Mouse (Mus musculus) heart, postnatal 0 days (tissue): ENCODE measurements at regions not wholly inside any gene's neighbourhood (a gene's known extent, or its start where the extent isn't known, plus 50 kb on each side); places are given as distances from the start of the nearest gene placed in this dataset.
"Not testable (repeated sequence)": the region's sequence is repeated elsewhere in the genome, so short reads cannot be mapped to it uniquely, and the experiment has no call there.

Source experiments
- ATAC-seq: fragments of 200-750 bp; cut with Nextera tagmentation; 2 replicates; pipeline ENCODE4 v1.8.0; 2017; ENCODE audit warnings: low read depth, moderate number of reproducible peaks, moderate library complexity; ENCODE audit not compliant: insufficient read depth
- DNase-seq: peaks from one replicate; pipeline ENCODE4 v3.0.0-alpha.2; 2016; ENCODE audit warnings: low spot score
- H3K27ac ChIP-seq: fragments of 300-500 bp; sonication (generic); 2 replicates; pipeline ENCODE4 v1.5.1; 2014; ENCODE audit warnings: low read depth, mild to moderate bottlenecking
- H3K27me3 ChIP-seq: fragments of 300-500 bp; sonication (generic); 2 replicates; pipeline ENCODE4 v1.6.1; 2014; ENCODE audit warnings: low read length, mixed read lengths; ENCODE audit not compliant: control insufficient read depth, insufficient read depth
- H3K36me3 ChIP-seq: fragments of 300-500 bp; sonication (generic); replicated peaks from 2 replicates; pipeline ENCODE4 v1.6.1; 2014; ENCODE audit warnings: low read length, mixed read lengths; ENCODE audit not compliant: control insufficient read depth, insufficient read depth
- H3K4me1 ChIP-seq: fragments of 300-500 bp; sonication (generic); 2 replicates; pipeline ENCODE4 v1.6.1; 2014; ENCODE audit warnings: antibody characterized with exemption; ENCODE audit not compliant: control insufficient read depth, insufficient read depth
- H3K4me2 ChIP-seq: fragments of 300-500 bp; sonication (generic); 2 replicates; pipeline ENCODE4 v1.6.1; 2014; ENCODE audit warnings: low read depth, mild to moderate bottlenecking, low read length, moderate library complexity
- H3K4me3 ChIP-seq: fragments of 300-500 bp; sonication (generic); 2 replicates; pipeline ENCODE4 v1.5.1; 2014; ENCODE audit warnings: low read depth, low read length
- H3K9ac ChIP-seq: fragments of 300-500 bp; sonication (generic); replicated peaks from 2 replicates; pipeline ENCODE4 v1.6.1; 2014; ENCODE audit warnings: low read depth, low read length, mixed read lengths
- H3K9me3 ChIP-seq: fragments of 300-500 bp; sonication (generic); replicated peaks from 2 replicates; pipeline ENCODE4 v1.6.1; 2016; ENCODE audit warnings: low read length; ENCODE audit not compliant: control insufficient read depth
- CTCF ChIP-seq: IDR thresholded peaks from 2 replicates; pipeline ENCODE4 v1.5.1; 2016; ENCODE audit warnings: antibody characterized with exemption, control low read depth, low read depth
- EP300 ChIP-seq: IDR thresholded peaks from 2 replicates; pipeline ENCODE4 v1.6.1; 2016; ENCODE audit warnings: antibody characterized with exemption, low read depth
- WGBS: fragments of 180-500 bp; shearing (Covaris S2); extraction: QIAGEN DNeasy Blood & Tissue Kit; methylation state at CpG from one replicate; pipeline ENCODE4 v1.1.7; 2014; 5-methylcytosine and 5-hydroxymethylcytosine counted together

- DNase-seq: no peak
- Histone ChIP-seq H3K4me1 (no peaks in the 10 kb centered on the region), H3K27me3 (no peaks in the 10 kb centered on the region), H3K9me3 (no peaks in the 10 kb centered on the region), H3K9ac (no peak overlapping the region), H3K36me3 (no peaks in the 10 kb centered on the region), H3K27ac (no peak overlapping the region), H3K4me2 (no peak overlapping the region), H3K4me3 (no peak overlapping the region)
- 40% methylated on average over 3 of the region's 3 CpGs for WGBS
- TF ChIP-seq EP300 (no peak), CTCF (peak; percentile 61)
- no peak for ATAC-seq
Measured at GRCm38 (mm10) chr13:27945062-27945461, 71.0 kb upstream of the Prl4a1 start.

GRCm38 (mm10) chr13:27960421-27960820 lies 55.6 kb upstream of the Prl4a1 start:
- not testable (repeated sequence) for ATAC-seq, H3K4me3 ChIP-seq, H3K27me3 ChIP-seq, DNase-seq, H3K9ac ChIP-seq, H3K36me3 ChIP-seq, H3K27ac ChIP-seq, H3K9me3 ChIP-seq, H3K4me2 ChIP-seq, H3K4me1 ChIP-seq
- 72% methylated on average over 1 of the region's 1 CpGs for WGBS

- not testable (repeated sequence) for H3K27me3 ChIP-seq, H3K4me1 ChIP-seq, H3K27ac ChIP-seq, H3K4me2 ChIP-seq, H3K36me3 ChIP-seq, DNase-seq, ATAC-seq, H3K9ac ChIP-seq, H3K4me3 ChIP-seq, H3K9me3 ChIP-seq
- 58% methylated on average over 2 of the region's 2 CpGs for WGBS
Measured at GRCm38 (mm10) chr13:27962381-27962780, 53.6 kb upstream of the Prl4a1 start.

- H3K4me3 ChIP-seq, H3K27ac ChIP-seq, ATAC-seq, H3K9me3 ChIP-seq, H3K9ac ChIP-seq, H3K36me3 ChIP-seq, H3K4me2 ChIP-seq, H3K27me3 ChIP-seq, H3K4me1 ChIP-seq, DNase-seq: not testable (repeated sequence)
- WGBS: 85% methylated on average over 2 of the region's 2 CpGs
Measured at GRCm38 (mm10) chr13:27966021-27966420, 50.0 kb upstream of the Prl4a1 start.
